Mouse (Mus musculus) stomach, postnatal 0 days (tissue): ENCODE measurements at regions not wholly inside any gene's neighbourhood (a gene's known extent, or its start where the extent isn't known, plus 50 kb on each side); places are given as distances from the start of the nearest gene placed in this dataset.

Experiments
- ATAC-seq: fragments of 200-750 bp; cut with Nextera tagmentation; 2 replicates; pipeline ENCODE4 v1.8.0; 2017; ENCODE audit not compliant: low FRiP score, low TSS enrichment
- DNase-seq: peaks from one replicate; pipeline ENCODE4 v3.0.0-alpha.2; 2016; ENCODE audit warnings: low spot score
- H3K27ac ChIP-seq: fragments of 300-500 bp; sonication (generic); replicated peaks from 2 replicates; pipeline ENCODE4 v1.5.1; 2014; ENCODE audit warnings: mild to moderate bottlenecking, control low read depth
- H3K27me3 ChIP-seq: fragments of 300-500 bp; sonication (generic); 2 replicates; pipeline ENCODE4 v1.6.1; 2014; ENCODE audit warnings: low read length; ENCODE audit not compliant: control insufficient read depth, insufficient read depth
- H3K36me3 ChIP-seq: fragments of 300-500 bp; sonication (generic); 2 replicates; pipeline ENCODE4 v1.6.1; 2014; ENCODE audit warnings: low read length, mixed read lengths; ENCODE audit not compliant: control insufficient read depth, insufficient read depth
- H3K4me1 ChIP-seq: fragments of 300-500 bp; sonication (generic); replicated peaks from 2 replicates; pipeline ENCODE4 v1.6.1; 2014; ENCODE audit warnings: antibody characterized with exemption; ENCODE audit not compliant: control insufficient read depth, insufficient read depth
- H3K4me2 ChIP-seq: fragments of 300-500 bp; sonication (generic); replicated peaks from 2 replicates; pipeline ENCODE4 v1.6.1; 2014; ENCODE audit warnings: low read depth, mild to moderate bottlenecking, control low read depth, moderate library complexity
- H3K4me3 ChIP-seq: fragments of 300-500 bp; sonication (generic); 2 replicates; pipeline ENCODE4 v1.5.1; 2014; ENCODE audit warnings: low read depth, low read length, control low read depth
- H3K9ac ChIP-seq: fragments of 300-500 bp; sonication (generic); 2 replicates; pipeline ENCODE4 v1.6.1; 2014; ENCODE audit warnings: mild to moderate bottlenecking, low read length, control low read depth, mixed read lengths
- H3K9me3 ChIP-seq: fragments of 300-500 bp; sonication (generic); 2 replicates; pipeline ENCODE4 v1.6.1; 2016; ENCODE audit warnings: low read length; ENCODE audit not compliant: control insufficient read depth
- CTCF ChIP-seq: IDR thresholded peaks from 2 replicates; pipeline ENCODE4 v1.5.1; 2016; ENCODE audit warnings: antibody characterized with exemption, low read depth, mild to moderate bottlenecking, moderate library complexity
- EP300 ChIP-seq: optimal IDR thresholded peaks from 2 replicates; pipeline ENCODE3; 2016; ENCODE audit warnings: antibody characterized with exemption
- WGBS: fragments of 180-500 bp; shearing (Covaris S2); extraction: QIAGEN DNeasy Blood & Tissue Kit; methylation state at CpG from one replicate; pipeline ENCODE4 v1.1.7; 2014; 5-methylcytosine and 5-hydroxymethylcytosine counted together

DNA sequence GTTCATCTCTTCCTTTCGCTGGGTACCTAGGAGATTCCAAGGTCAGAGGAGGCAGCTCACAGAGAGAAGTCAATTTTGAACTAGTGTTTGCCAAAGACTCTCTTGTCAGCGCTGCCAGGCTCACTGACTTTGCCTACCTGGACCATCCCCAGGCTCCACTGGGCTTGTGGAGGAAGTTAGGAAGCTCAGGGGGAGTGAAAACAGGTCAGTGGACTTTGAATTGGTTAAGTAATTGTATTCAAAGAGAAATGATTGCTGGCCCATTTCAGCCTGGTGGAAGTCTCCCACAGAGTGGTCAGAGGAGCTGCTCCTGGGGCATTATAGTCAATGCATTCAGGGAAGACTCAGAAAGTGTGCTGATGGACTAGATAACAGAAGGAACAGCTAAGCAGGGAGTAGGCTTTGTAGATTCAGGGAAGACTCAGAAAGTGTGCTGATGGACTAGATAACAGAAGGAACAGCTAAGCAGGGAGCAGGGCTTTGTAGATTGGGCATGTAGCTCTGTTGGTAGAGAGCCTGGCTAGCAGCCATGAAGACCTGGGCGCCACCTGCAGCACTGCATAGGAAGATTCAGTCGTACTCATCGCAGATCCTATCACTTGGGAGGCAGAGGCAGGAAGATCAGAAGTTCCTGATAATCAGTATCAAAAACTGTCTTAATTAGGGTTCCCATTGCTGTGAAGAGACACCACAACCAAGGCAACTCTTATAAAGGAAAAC lies 173.1 kb downstream of the Inhbb start:
- Histone ChIP-seq H3K9ac (no peak overlapping the region), H3K9me3 (no peaks in the 10 kb centered on the region), H3K4me1 (no peaks in the 10 kb centered on the region), H3K27me3 (no peaks in the 10 kb centered on the region), H3K36me3 (no peaks in the 10 kb centered on the region), H3K4me2 (no peak overlapping the region), H3K4me3 (no peak overlapping the region), H3K27ac (no peak overlapping the region)
- WGBS, result 80% methylated on average over 5 of the region's 5 CpGs
- TF ChIP-seq EP300 (no peak), CTCF (no peak)
- ATAC-seq (no peak), DNase-seq (no peak)

GRCm38 (mm10) chr1:119247117-119247516 lies 174.9 kb downstream of the Inhbb start:
- Histone ChIP-seq H3K4me2 (no peak overlapping the region), H3K4me1 (no peaks in the 10 kb centered on the region), H3K36me3 (no peaks in the 10 kb centered on the region), H3K27ac (no peak overlapping the region), H3K9me3 (no peaks in the 10 kb centered on the region), H3K4me3 (no peak overlapping the region), H3K27me3 (no peaks in the 10 kb centered on the region), H3K9ac (no peak overlapping the region)
- no peak for DNase-seq
- WGBS, result 67% methylated on average over 3 of the region's 3 CpGs
- TF ChIP-seq EP300, result no peak
- ATAC-seq, result no peak

DNA sequence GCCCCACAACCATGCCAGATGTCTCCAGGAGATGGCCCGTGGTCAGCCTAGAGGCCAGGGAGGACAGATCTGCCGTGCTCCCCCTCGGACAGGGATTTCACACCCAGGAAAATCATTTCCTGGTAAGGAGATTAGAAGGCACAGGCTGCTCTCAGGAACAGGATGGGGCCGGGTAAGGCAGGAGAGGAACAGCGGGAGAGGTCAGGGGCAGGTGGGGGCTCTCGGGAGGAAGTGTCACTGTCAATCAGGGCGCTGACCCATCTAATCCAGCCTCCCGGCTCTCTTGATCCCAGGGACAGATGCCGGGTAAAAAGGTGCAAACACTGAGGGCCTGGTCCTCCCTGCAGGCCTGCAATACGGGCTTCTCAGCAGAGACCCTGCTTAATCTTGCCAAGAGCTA lies 183.6 kb downstream of the Inhbb start:
- TF ChIP-seq EP300, result no peak
- TF ChIP-seq CTCF, result no peak
- ATAC-seq (no peak), DNase-seq (no peak)
- H3K27ac ChIP-seq, result no peak overlapping the region
- H3K4me3 ChIP-seq, result no peak overlapping the region
- no peaks in the 10 kb centered on the region for H3K4me1 ChIP-seq
- H3K4me2 ChIP-seq, result no peak overlapping the region
- H3K9me3 ChIP-seq, result no peaks in the 10 kb centered on the region
- 40% methylated on average over 10 of the region's 10 CpGs for WGBS
- no peaks in the 10 kb centered on the region for H3K27me3 ChIP-seq
- no peak overlapping the region for H3K9ac ChIP-seq
- no peaks in the 10 kb centered on the region for H3K36me3 ChIP-seq

DNA sequence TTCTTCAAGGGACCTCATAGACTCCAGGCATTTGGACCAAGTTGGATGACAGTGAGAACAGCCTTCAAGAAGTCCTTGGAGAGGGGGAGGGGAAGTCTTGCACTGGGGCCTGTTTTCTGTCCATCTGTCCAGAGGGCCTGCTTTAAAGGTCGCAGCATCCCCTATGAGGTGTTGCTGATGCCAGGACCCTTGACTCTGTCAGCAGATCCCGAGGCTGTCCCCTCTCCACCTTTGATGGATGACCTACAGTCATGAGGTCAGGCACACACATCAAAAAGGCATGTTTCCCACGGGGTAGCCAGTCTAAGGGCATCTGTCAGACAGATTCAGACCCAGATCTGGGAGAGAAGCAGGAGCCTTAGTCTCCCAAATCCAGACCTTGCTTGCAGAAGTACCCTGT lies 183.4 kb upstream of the Gli2 start:
- no peak overlapping the region for H3K9ac ChIP-seq
- no peak overlapping the region for H3K4me3 ChIP-seq
- no peak overlapping the region for H3K4me2 ChIP-seq
- H3K9me3 ChIP-seq, result no peaks in the 10 kb centered on the region
- 18% methylated on average over 3 of the region's 3 CpGs for WGBS
- ATAC-seq (no peak), DNase-seq (no peak)
- no peaks in the 10 kb centered on the region for H3K36me3 ChIP-seq
- no peak overlapping the region for H3K27ac ChIP-seq
- H3K27me3 ChIP-seq, result no peaks in the 10 kb centered on the region
- TF ChIP-seq CTCF (no peak), EP300 (no peak)
- H3K4me1 ChIP-seq, result no peaks in the 10 kb centered on the region

DNA sequence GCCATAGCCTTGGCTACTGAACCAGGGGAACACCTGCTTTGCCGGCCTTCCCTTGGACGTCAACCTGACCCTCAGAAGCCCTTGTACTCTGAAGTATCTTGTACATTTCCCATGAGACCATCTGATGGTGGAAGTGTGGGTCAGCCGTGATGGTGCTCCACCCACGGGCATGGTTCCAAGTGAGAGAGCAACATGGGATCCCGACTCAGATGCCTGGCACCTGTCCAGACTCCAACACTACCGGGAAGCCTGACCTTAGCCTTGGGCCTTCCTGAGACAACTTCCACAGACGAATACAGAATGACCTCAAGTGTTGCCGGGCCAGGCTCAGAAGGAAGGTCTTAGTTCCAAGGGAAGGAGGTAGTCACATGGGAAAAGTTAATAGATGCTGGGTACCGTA lies 181.0 kb upstream of the Gli2 start:
- no peak for DNase-seq
- Histone ChIP-seq H3K9ac (no peak overlapping the region), H3K27ac (no peak overlapping the region), H3K27me3 (no peaks in the 10 kb centered on the region), H3K36me3 (no peaks in the 10 kb centered on the region), H3K4me3 (no peak overlapping the region), H3K4me2 (no peak overlapping the region), H3K4me1 (no peaks in the 10 kb centered on the region), H3K9me3 (no peaks in the 10 kb centered on the region)
- 72% methylated on average over 9 of the region's 9 CpGs for WGBS
- no peak for ATAC-seq
- TF ChIP-seq EP300 (no peak), CTCF (no peak)

DNA sequence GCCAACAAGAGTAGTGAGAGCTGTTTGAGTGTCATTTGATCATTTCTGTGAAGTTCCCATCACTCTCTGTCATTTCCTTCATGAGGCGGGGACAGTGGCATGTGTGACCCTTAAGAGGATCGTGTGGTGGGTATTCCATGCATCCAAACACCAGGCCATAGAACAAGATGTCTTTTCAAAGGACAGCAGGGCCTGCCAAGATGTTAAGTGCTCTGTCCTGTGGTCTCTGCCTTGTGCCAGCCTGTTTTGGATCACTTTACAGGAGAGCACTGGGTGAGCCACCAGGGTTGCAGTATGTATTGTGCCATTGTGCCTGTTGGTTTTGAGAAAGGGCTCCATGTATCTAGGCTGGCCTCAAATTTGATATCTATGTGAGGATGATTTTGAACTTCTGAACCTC lies 173.6 kb upstream of the Gli2 start:
- DNase-seq (no peak), ATAC-seq (no peak)
- Histone ChIP-seq H3K27me3 (no peaks in the 10 kb centered on the region), H3K4me3 (no peak overlapping the region), H3K9me3 (no peaks in the 10 kb centered on the region), H3K9ac (no peak overlapping the region), H3K4me2 (no peak overlapping the region), H3K36me3 (no peaks in the 10 kb centered on the region), H3K27ac (no peak overlapping the region), H3K4me1 (no peaks in the 10 kb centered on the region)
- WGBS, result 72% methylated on average over 2 of the region's 2 CpGs
- TF ChIP-seq EP300 (no peak), CTCF (no peak)
